Mouse (Mus musculus): ENCODE results near the gene Trim43b.
"Not testable (repeated sequence)": the region's sequence is repeated elsewhere in the genome, so short reads cannot be mapped to it uniquely, and the experiment has no call there.

The Trim43b gene

DNA sequence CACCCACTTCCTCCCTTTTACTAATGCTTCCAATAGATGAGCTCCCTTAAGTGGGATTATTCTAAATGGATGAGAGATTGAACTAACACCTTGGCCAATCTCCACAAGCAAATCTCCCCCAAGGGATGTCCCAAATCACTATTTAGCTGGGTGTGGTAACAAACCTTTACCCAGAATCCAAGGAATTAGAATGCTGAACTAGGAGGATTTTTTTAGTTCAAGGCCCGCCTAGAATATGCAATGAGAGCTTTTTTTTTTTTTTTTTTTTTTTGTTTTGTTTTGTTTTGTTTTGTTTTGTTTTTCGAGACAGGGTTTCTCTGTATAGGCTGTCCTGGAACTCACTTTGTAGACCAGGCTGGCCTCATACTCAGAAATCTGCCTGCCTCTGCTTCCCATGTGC is at the start of gene Trim43b:
TSS of gene Trim43b (minus strand) at position 101 of the 400 bp plus-strand sequence.
- not testable (repeated sequence) for ATAC-seq (ENCODE audit: low TSS enrichment)

DNA sequence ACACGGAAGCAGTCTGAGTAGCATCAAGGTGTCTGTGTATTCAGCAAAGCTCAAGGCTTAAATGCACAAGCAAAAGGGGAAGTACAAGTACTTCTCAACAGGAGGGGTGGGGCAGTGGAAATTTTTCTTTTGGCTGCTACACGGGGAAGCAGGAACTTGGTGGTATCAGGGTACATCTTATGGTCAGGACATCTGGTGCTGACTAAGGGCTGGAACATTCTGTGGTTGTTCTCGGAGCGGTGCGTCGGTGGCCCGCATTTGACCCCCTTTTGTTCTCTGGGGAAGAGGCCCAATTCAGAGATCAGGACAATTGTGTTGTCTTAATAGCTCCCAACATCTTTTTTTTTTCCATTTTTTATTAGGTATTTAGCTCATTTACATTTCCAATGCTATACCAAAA is 11.9 kb upstream of the Trim43b start:
- not testable (repeated sequence) for ATAC-seq (ENCODE audit: low TSS enrichment)

DNA sequence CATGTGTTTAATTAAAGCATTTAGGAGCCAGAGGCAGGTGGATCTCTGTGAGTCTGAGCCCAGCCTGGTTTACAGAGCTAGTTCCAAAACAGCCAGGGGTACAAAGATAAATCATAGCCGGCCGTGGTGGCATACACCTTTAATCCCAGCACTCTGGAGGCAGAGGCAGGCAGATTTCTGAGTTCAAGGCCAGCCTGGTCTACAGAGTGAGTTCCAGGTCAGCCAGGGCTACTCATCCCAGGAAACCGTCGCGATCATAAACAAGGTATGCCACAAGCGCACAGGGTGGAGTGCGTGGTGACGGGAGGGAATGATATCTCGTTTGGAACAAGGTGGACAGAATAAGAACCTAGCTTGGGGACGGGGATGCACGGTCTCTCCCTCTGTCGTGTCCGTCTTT is 5.9 kb downstream of the Trim43b start:
- ATAC-seq (ENCODE audit: low TSS enrichment) = not testable (repeated sequence)

DNA sequence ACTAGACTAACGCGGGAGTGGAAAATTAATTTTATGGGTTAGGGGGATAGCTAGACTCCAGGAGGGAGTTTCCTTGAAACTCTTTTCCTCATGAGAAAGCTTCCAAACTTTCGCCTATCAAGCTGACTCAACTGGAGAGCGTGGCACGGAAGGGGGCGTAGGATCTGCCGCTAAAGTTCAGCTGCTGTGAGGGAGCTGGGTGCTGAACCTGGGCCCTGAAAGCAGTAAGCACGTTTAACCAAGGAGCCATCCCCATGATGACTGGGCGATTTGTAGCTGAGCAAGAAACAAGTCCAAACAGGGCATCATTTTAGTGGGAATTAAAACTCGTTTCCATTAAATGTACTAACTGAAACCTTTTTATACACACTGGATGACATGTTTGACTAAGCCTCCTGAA is 13.0 kb downstream of the Trim43b start:
- ATAC-seq (ENCODE audit: low TSS enrichment) = not testable (repeated sequence)

DNA sequence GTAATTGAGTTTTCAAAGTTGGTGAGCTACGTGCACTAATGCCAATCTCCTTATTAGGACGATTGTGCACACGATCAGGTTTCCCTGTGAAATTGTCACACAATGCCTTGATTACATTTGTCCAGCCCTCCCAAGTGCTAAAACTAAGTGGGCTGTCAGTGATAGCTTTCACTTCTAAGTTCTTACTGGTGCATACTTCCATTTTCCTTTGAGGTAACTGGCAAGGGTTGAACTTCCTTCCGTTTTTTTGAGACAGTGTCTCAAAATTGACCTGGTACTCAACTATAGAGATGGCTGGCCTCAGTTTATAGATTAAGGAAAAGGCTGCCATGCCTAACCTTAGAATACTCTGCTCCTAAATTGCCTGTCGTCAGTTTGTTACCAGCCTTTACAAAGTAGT is 16.1 kb downstream of the Trim43b start:
- ATAC-seq (ENCODE audit: low TSS enrichment) = not testable (repeated sequence)

DNA sequence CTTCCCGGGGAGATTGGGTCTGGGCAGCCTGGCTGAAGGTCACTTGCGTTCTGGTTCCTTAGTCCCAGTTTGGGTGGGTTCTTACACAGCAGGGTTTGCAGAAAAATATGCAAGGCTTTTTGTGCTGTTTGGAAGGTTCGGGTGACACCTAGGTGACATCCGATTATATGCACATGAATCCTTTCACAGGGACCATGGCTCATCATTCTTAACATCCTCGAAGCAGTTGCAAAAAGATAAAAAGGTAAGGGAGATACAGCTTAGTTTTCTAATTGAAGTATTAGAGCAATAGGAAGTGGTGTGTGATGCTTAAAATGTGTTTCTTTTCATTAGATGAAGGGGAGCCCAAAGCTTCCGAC is 25.5 kb downstream of the Trim43b start:
- ATAC-seq (ENCODE audit: low TSS enrichment) = peak; percentile 25; the same call in 1 of the 2 replicates

DNA sequence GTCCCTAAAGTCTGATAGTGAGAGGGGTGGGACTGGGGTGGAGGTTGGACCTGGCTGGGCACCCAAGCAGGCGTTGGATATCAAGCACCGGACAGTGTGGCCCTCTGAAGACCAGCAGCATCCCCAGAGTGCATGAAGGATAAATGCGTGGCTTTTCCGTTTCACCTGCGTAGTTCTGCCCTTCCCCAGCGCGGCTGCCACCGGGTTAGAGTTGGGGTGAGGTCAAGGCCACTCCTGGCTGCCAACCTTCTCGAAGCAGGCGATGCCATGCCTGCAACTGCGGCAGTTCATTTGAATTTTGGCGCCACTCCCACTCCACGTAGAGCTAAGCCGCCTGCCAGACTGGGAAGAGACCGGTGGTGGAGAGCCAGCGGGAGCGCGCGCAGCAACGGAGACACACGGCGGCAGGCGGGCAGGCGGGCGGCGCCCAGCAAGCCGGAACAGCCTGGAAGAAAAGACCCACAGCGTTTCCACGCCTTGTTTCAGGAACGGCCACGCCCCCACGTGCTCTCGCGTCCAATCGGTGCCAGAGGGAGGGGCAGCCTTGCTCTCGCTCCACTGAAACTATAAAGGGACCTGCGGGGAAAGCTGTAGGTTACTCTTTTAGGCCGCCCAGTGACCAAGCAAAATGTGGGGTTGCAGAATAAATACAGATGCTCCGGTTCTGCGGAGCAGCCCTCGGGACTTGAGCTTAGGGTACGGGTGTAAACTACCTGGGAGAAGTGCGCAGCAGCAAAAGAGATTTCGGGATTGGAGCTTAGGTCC is 26.1 kb downstream of the Trim43b start:
- ATAC-seq (ENCODE audit: low TSS enrichment) = peak; percentile 100
